Mouse (Mus musculus) thymus, postnatal 10 days (tissue): ENCODE measurements around the gene Lpar1.

Experiments
- DNase-seq, 2 experiments: peaks; one replicate each; pipeline ENCODE4 v3.0.0; 2021; ENCODE audit warnings: low spot score in 2 of 2

Gene Lpar1

GRCm38 (mm10) chr4:58506539-58507527, 46.9 kb downstream of the Lpar1 start:
- no peak for DNase-seq

DNA sequence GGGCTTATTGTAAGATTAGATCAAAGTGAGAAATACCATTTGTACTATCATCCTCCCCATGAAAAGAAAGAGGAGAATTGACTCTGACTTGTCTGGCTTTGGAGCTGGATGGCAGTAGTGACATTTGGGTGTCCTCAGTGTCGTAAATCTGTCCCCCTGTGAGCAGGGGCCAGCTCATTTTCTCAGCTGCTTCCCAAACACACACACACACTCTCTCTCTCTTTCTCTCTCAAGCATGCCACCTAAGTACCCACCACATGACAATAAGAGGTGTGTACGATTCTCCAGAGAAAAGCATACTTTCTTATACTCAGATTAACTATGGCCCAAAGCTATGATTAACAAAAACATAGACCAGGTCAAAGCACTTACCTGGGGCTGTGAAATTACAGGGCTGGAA, 49.4 kb downstream of the Lpar1 start:
- DNase-seq: no peak

DNA sequence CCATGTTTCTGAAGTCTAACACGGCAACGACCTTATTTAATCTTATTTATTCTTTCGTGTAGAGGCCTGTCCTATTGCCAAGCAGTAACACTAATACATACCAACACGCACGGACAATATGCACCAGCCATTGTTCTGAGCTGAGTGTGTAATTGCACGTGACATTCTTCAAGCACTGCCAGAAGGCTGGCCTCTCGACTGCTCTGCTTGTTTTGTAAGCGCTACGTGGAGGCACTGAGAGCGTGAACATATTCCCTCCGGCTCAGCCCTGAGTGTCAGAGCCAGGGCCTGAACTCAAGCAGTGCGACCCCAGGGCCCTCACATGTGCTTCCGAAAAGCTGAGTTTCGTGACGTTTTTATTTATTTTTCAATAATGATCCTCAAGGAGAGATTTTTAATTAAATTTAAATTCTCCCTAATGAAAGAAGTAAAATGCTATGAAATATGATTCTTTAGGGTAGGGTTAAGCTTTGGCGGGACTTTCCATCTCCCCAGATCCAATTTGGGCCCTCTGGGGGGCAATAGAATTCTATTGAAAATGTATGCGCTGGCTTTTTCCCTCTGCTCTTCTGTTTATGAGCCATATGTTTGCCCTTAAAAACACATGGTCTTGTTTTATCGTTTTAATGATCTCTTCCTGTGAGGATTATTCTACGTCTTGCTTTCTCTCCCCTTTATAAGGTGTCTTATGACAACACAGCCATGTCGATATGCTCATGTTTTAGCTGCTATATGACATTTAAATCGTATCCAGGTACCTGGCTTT, 52.5 kb downstream of the Lpar1 start:
- DNase-seq: no peak

- no peak for DNase-seq
These were observed 53.9 kb downstream of the Lpar1 start for GRCm38 (mm10) chr4:58499831-58500230.

GRCm38 (mm10) chr4:58499241-58499640, 54.5 kb downstream of the Lpar1 start:
- DNase-seq: no peak

GRCm38 (mm10) chr4:58498734-58499133, 55.0 kb downstream of the Lpar1 start:
- DNase-seq: no peak

GRCm38 (mm10) chr4:58497284-58497683, 56.4 kb downstream of the Lpar1 start:
- DNase-seq: no peak

DNA sequence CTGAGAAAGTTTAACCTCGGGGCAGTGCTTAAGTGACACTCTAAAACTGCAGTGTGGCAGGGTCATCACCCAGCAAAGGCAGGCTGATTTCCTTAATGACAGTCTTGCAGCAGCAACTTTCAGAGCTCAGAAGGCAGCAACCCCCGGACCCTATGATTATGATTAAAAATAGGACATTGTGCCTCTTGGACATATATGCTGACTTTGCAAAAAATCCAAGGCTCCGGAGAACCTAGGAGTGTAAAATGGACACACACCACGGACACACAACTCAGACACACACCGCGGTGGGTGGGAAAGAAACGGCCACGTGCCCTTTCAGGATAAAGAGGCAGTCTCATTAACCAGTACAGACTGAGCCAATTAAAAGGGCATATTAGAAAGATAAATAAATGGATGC, 57.0 kb downstream of the Lpar1 start:
- DNase-seq: no peak

DNA sequence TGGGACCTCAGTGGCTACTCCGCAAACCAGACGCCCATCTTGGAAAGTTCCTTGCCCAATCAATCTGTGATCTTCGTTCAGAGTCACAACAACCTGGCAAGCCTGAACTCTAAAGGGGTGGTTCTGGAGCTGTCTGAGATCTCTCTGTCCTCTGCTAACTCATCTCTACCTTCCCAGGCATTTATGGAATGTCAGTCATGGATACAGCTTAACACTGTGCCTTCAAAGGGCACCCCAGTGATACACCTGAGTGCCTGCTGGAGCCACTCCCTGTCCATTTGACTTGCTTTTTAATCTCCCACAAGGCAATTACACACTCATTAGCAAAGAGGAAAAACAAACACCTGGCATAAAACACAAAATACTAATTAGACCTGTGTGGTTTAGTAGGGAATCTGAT, 62.0 kb downstream of the Lpar1 start:
- DNase-seq: no peak

DNA sequence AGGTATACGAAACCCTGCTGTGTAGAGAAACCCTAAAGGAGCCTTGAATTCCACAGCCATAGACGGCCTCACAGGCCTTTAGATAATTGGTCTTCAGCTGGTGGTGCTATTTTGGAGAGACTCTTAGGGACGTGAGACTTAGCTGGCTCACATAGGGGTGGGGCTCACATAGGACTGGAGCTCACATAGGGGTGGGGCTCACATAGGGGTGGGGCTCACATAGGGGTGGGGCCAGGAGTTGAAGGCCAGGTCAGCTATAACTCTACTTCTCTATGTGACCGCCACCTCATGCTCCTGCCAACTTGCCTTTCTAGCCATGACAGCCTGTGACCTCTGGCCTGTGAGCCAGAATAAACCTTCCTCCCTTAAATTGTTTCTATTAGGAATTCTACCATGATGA, 63.3 kb downstream of the Lpar1 start:
- DNase-seq: no peak

GRCm38 (mm10) chr4:58478564-58478963, 75.1 kb downstream of the Lpar1 start:
- DNase-seq: no peak

DNA sequence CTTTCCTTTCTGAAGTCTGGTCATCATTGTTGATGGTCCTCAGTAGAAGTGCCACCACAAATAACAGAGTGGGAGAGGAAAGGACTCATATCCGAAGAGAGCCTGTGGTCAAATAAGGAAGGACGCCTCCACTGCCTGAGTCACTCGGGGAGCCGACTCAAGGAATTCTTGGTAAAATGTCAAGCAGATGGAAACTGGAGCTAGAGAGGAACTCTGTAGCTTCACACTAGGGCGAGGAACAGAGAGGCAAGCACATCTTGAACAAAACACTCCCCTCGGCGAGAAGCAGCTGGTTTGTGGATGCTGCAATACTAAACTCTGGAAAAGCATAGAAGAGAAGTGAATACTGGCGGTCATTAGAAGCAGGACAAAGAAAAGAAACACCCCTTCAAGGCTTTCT, 76.0 kb downstream of the Lpar1 start:
- DNase-seq: no peak

DNA sequence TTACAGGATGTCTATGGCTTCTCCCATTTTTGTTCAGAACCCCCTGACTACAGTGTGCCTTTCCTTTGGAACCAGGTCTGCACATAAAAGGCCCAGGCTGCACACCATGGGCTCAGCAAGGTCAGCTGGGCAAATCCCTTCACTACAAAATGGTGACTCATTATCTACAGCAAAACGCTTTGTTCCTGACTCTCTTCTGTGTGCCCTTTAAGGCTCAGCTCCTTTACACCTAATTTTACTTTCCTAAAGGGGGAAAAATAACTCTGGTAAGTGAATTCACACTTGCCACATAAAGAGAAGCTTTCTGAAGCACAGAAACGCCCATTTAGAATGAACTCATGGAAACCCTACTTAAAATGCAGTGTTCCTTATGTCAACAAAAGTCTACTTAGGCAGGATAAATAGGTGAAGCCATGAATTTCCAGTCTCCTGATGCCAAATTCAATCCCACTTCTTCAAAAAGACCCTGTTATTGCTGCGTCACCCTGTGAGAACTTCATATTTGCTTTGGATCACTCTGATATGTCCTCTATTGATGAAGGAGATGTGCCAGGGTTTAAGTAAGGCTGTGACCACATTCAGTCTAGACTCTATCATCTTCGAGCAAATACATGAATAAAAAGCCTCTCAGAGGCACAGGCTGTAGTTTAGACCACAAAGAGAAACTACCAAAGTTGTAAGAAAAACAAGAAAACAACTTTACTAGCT, 82.3 kb downstream of the Lpar1 start:
- DNase-seq: no peak

GRCm38 (mm10) chr4:58469651-58470592, 83.8 kb downstream of the Lpar1 start:
- DNase-seq: no peak

DNA sequence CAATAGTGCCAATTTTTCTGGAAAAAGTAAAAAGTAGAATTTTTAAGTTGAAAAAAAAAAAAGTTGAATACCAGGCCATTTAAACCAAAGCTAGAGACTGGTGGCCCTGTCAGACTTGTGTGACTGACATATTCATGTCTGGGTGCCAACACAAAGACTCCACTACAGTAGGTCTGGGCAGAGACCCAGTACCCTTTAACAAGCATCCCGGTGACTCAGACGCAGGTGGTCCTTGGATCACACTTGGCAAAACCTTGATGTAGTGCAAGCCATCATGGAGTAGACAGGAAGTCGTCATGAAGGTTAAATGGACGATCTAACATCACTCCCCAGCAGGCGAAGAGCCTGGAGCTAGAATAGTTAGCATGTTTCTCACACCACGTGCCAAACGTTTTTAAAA, 84.7 kb downstream of the Lpar1 start:
- no peak for DNase-seq

GRCm38 (mm10) chr4:58465586-58465985, 88.1 kb downstream of the Lpar1 start:
- DNase-seq: no peak

DNA sequence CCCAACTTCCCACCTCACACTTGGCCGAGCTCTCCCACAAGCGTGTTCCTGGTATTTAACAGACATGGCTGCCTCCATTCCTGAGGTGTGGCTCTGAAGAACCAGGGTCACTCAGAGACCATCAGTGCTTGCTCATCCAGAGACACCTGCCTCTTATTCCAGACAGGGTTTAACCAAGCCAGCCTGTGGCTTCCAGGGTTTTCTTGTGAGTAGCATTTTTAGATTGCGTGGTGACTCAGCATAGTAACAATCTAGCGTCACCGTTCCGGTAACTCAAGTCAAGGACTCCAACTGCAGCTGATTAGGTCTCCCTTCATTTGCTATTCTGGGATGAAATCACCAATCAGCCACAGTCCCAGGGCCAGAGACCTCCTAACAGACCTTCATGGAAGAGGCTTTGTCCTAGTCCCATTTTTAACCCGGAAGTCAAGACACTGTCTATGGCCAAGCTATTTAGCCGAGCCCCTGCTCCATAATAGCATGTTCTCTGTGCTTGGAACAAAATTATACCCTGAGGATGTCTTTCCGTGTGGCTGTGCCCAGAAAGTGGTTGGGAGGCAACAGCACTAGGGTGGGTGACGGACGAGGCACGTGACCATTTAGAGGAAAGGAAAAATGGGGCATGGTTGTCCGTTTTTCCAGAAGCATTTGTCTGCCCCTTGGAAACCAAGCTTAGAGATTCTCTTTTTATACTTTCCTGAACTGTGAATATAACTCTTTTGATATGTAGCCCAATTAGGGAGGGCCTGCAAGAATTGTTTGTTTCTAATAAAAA, 89.1 kb downstream of the Lpar1 start:
- no peak for DNase-seq

DNA sequence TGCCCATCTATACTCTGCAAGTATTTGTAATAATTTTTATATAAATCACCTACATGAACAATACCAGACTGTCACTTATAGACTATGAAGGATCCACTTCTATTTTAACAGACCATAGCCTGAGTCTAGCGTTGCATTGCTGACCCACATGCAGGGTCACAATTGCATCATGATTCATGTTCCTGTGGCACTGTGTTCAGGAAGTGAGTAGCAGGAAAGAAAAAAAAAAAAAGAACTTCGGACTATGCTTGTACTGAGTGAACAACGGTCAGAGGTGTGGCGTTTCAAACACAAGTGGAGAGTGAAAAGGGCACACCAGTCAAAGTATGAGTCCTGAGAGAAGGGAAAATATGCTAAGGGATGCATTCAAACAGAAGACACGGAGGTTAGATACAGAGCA, 90.7 kb downstream of the Lpar1 start:
- DNase-seq: no peak

DNA sequence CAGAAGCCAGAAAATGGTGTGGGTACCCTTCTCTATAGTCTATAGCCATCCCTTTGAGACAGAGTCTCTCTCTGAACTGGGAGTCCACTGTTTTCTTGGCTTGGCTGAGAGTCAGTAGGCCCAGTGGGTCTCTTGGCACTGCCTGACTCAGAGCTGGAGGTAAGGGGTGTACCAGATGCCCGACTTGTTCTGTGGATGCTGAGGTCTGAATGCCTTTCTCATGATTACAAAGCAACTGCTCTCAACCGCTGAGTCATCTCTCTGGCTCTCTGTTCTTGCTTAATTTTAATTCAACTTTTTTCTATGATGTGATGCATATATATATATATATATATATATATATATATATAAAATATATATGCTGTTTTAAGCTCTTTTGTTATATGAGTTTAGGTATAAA, 91.1 kb downstream of the Lpar1 start:
- no peak for DNase-seq

DNA sequence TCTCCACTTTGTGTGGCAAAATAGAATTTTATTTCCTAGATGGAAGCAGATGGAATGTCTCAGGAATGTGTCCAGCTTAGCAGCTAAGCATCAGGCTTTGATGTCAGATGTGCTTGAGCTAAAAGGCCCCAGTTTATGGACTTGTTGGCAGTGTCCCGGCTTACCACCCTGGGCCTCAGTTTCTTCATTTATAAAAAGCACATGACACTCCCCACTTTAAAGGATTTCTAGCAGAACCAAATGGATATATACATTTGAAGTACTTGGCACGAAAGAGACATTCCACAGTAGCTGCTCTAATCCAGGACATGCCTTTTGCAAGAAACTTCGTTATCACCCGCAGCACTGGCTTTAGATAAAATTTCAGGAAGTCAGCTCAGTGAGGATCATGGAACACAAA, 100.4 kb downstream of the Lpar1 start:
- no peak for DNase-seq
